Mouse (Mus musculus) small intestine, adult 2 months (tissue): ENCODE data around the gene Oit3.

Experiments used
- CTCF ChIP-seq: fragments of 200-500 bp; IDR thresholded peaks from 2 replicates; pipeline ENCODE4 v1.5.1; 2012; ENCODE audit warnings: low read depth, mild to moderate bottlenecking, control low read depth, inconsistent platforms, low read length, moderate library complexity, mixed read lengths; ENCODE audit not compliant: insufficient replicate concordance, insufficient read length; ENCODE audit errors: extremely low read depth
- POLR2A ChIP-seq: fragments of 200-500 bp; IDR thresholded peaks from 2 replicates; pipeline ENCODE4 v1.6.1; 2012; ENCODE audit warnings: low read depth, mild to moderate bottlenecking, control low read depth, inconsistent platforms, low read length, moderate library complexity

GRCm38 (mm10) chr10:59481381-59481780 is 39.8 kb upstream of the Oit3 start:
- TF ChIP-seq CTCF (no peak), POLR2A (no peak)
